Comparison of ENCODE assay signal across 8 mouse cellular contexts in the genomic region with DNA sequence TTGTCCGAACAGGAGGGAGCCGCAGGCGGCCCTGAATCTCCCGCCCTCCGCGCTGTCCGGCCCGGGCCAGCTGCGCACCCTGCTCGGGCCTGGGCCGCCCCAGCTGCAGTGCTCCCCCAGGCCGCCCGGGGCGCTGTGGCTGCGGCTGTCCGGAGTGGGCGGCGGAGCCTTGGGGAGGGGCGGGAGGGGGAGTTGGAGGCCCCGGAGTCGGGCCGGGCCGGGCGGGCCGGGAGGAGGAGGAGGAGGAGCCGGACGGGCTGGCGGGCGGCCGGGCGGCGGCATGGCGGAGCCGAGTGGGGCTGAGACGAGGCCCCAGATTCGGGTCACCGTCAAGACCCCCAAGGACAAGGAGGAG. TPM values are rescaled to one million over a fixed set of nuclear protein-coding genes. Genes with fewer than 3 reads are reported as not detected.
DNase-seq lines count a peak whose midpoint lies in the region; ATAC-seq and TF ChIP-seq lines count a peak whose summit lies in the region.

A gene (plus strand): TSS at position 234 of the 355 bp plus-strand sequence.

- peaks cover 7 to 28% of the 10 kb centered on the region in 2 experiments; a peak in 3 of 4 replicates for H3K4me1 ChIP-seq in CH12.LX (ENCODE audit: control insufficient read depth in 1 of 2, insufficient read depth in 2 of 2)
- peaks cover 29% of the 10 kb centered on the region for H3K4me1 ChIP-seq in forebrain, embryonic 15.5 days
- peaks cover 25% of the 10 kb centered on the region for H3K4me1 ChIP-seq in neural tube, embryonic 14.5 days (ENCODE audit: control insufficient read depth, insufficient read depth, low read length)
- peaks cover 9% of the 10 kb centered on the region for H3K4me1 ChIP-seq in testis, adult 2 months (ENCODE audit: control insufficient read depth, insufficient read depth, low read length)

- TF ChIP-seq CTCF in CH12.LX (conservative IDR thresholded peaks at IDR 0.05 in 1 of 2, IDR thresholded peaks at IDR 0.05 in 1 of 2; ENCODE audit: low read depth in 2 of 2, low read length in 2 of 2) = peak in 1 of 2 experiments; percentile 73; a peak in 2 of 4 replicates
- TF ChIP-seq CTCF in testis, adult 2 months (IDR thresholded peaks at IDR 0.05; ENCODE audit: control insufficient read depth, insufficient read depth, insufficient replicate concordance, low read depth, low read length) = peak; percentile 66

- no peak; the same call in none of the 2 replicates for TF ChIP-seq RAD21 in CH12.LX (IDR thresholded peaks at IDR 0.05; ENCODE audit: low read depth, low read length)

- TF ChIP-seq POLR2A in CH12.LX (IDR thresholded peaks at IDR 0.05; ENCODE audit: low read depth, low read length) = peak; percentile 83
- TF ChIP-seq POLR2A in testis, adult 2 months (IDR thresholded peaks at IDR 0.05; ENCODE audit: control insufficient read depth, low read depth, low read length) = peak; percentile 37; the same call in 1 of the 2 replicates

- H3K27ac ChIP-seq in CH12.LX (ENCODE audit: insufficient read depth, low read depth) = peak within 1 kb of the TSS; percentile 70
- peak within 1 kb of the TSS; percentile 94 for H3K27ac ChIP-seq in forebrain, embryonic 15.5 days (replicated peaks)
- peak within 1 kb of the TSS; percentile 92 for H3K27ac ChIP-seq in neural tube, embryonic 14.5 days (ENCODE audit: low read depth, low read length)
- H3K27ac ChIP-seq in testis, adult 2 months (ENCODE audit: control insufficient read depth, insufficient read depth, low read depth, low read length) = peak within 1 kb of the TSS; percentile 100

- intact Hi-C loops in heart, postnatal 14 days (cut with DNase I) = no loop called here

- in situ Hi-C loops in CH12.LX (cut with MboI; ENCODE audit: low pct_ligation_motif_present, low pct_unique_long_range_greater_than_20kb, low sequenced_read_pairs) = loop anchor here (10.0 kb wide), 1 partner anchor 201 kb away; no protein-coding TSS in a partner anchor

- peak within 1 kb of the TSS; percentile 92 to 97 (median 93) for H3K4me3 ChIP-seq in CH12.LX (replicated peaks in 1 of 3; ENCODE audit: low read depth in 2 of 3, low read length in 2 of 3, poor library complexity in 1 of 3)
- peak within 1 kb of the TSS; percentile 93 for H3K4me3 ChIP-seq in forebrain, embryonic 15.5 days
- peak within 1 kb of the TSS; percentile 52 for H3K4me3 ChIP-seq in neural tube, embryonic 14.5 days (ENCODE audit: low read depth, low read length)
- H3K4me3 ChIP-seq in testis, adult 2 months (ENCODE audit: control insufficient read depth, low read depth, low read length) = peak within 1 kb of the TSS; percentile 92

- peak within 1 kb of the TSS; percentile 82 for H3K4me2 ChIP-seq in CH12.LX (ENCODE audit: insufficient read depth, low read depth, poor library complexity, severe bottlenecking)
- peak within 1 kb of the TSS; percentile 90 for H3K4me2 ChIP-seq in forebrain, embryonic 15.5 days (replicated peaks)
- H3K4me2 ChIP-seq in neural tube, embryonic 14.5 days (ENCODE audit: low read depth, low read length) = peak within 1 kb of the TSS; percentile 86

- dilution Hi-C loops in CH12.LX (cut with MboI; ENCODE audit: extremely low pct_ligation_motif_present, extremely low pct_unique_long_range_greater_than_20kb, low sequenced_read_pairs) = no loop called here

- peaks cover 14% of the 10 kb centered on the region for H3K79me2 ChIP-seq in CH12.LX (replicated peaks; ENCODE audit: control insufficient read depth, extremely low read depth, insufficient read depth, poor library complexity, severe bottlenecking)

- DNase-seq in CH12.LX (ENCODE audit: extremely low read depth) = peak; percentile 78
- DNase-seq in c-Kit-positive CD71-negative TER-119-negative erythroid progenitor cells, embryonic 14.5 days (ENCODE audit: low read depth) = peak; percentile 79
- DNase-seq in heart, postnatal 14 days = peak; percentile 98
- DNase-seq in layer of hippocampus, adult 11-12 months (ENCODE audit: low spot score) = peak; percentile 90
- peak; percentile 89 to 90 for DNase-seq in lung, adult 18-20 months

- ATAC-seq in forebrain, embryonic 15.5 days (replicated peaks) = peak; percentile 84
- peak; percentile 88 for ATAC-seq in neural tube, embryonic 14.5 days (ENCODE audit: low read depth)

- no peak for TF ChIP-seq EP300 in CH12.LX (IDR thresholded peaks at IDR 0.05; ENCODE audit: low read length)

- no peaks in the 10 kb centered on the region for H3K9me3 ChIP-seq in CH12.LX (replicated peaks; ENCODE audit: low read length)
- no peaks in the 10 kb centered on the region for H3K9me3 ChIP-seq in forebrain, embryonic 15.5 days
- no peaks in the 10 kb centered on the region for H3K9me3 ChIP-seq in neural tube, embryonic 14.5 days (ENCODE audit: control insufficient read depth, low read length)

- H3K27me3 ChIP-seq in CH12.LX (replicated peaks) = no peaks in the 10 kb centered on the region
- no peaks in the 10 kb centered on the region for H3K27me3 ChIP-seq in forebrain, embryonic 15.5 days
- no peaks in the 10 kb centered on the region for H3K27me3 ChIP-seq in neural tube, embryonic 14.5 days (ENCODE audit: control insufficient read depth, insufficient read depth, low read length)
- no peaks in the 10 kb centered on the region for H3K27me3 ChIP-seq in testis, adult 2 months (ENCODE audit: control insufficient read depth, insufficient read depth, low read length)

- under 1% methylated on average over 36 of the region's 37 CpGs for WGBS in forebrain, embryonic 15.5 days
- 1% methylated on average over 27 of the region's 37 CpGs for WGBS in neural tube, embryonic 14.5 days

- peak within 1 kb of the TSS; percentile 91 for H3K9ac ChIP-seq in CH12.LX (ENCODE audit: insufficient read depth, low read depth)
- peak within 1 kb of the TSS; percentile 88 for H3K9ac ChIP-seq in forebrain, embryonic 15.5 days (replicated peaks)
- H3K9ac ChIP-seq in neural tube, embryonic 14.5 days (replicated peaks; ENCODE audit: low read depth, low read length) = peak within 1 kb of the TSS; percentile 89

- H3K36me3 ChIP-seq in CH12.LX (replicated peaks in 1 of 2; ENCODE audit: control insufficient read depth in 1 of 2, insufficient read depth in 1 of 2, low read length in 1 of 2) = peaks cover 23 to 47% of the 10 kb centered on the region in 2 experiments
- peaks cover 27% of the 10 kb centered on the region for H3K36me3 ChIP-seq in forebrain, embryonic 15.5 days
- H3K36me3 ChIP-seq in neural tube, embryonic 14.5 days (ENCODE audit: control insufficient read depth, insufficient read depth, low read length) = peaks cover 16% of the 10 kb centered on the region
- H3K36me3 ChIP-seq in testis, adult 2 months (ENCODE audit: control insufficient read depth, insufficient read depth, low read length) = no peaks in the 10 kb centered on the region

TF ChIP-seq in CH12.LX, 34 proteins besides CTCF, POLR2A, EP300 and RAD21 (continues in another document):
- TF ChIP-seq GABPA (IDR thresholded peaks at IDR 0.05; ENCODE audit: insufficient replicate concordance, low read depth, low read length) = no peak
- no peak for TF ChIP-seq TBP (conservative IDR thresholded peaks at IDR 0.05; ENCODE audit: low read depth, low read length)
- no peak for TF ChIP-seq ZKSCAN1 (IDR thresholded peaks at IDR 0.05; ENCODE audit: borderline replicate concordance, low read depth, low read length)
- TF ChIP-seq E2F4 (IDR thresholded peaks at IDR 0.05; ENCODE audit: insufficient replicate concordance, low read depth, low read length) = no peak
- TF ChIP-seq TCF12 (IDR thresholded peaks at IDR 0.05; ENCODE audit: low read depth, low read length) = peak; percentile 81
- TF ChIP-seq HCFC1 (IDR thresholded peaks at IDR 0.05; ENCODE audit: low read depth, low read length) = no peak
- TF ChIP-seq JUND (conservative IDR thresholded peaks at IDR 0.05; ENCODE audit: low read depth, low read length) = no peak
- no peak for TF ChIP-seq CHD2 (IDR thresholded peaks at IDR 0.05; ENCODE audit: low read length)
- TF ChIP-seq MAFK (IDR thresholded peaks at IDR 0.05; ENCODE audit: insufficient replicate concordance, low read length) = no peak
- TF ChIP-seq UBTF (IDR thresholded peaks at IDR 0.05; ENCODE audit: low read depth, low read length) = peak; percentile 60
- TF ChIP-seq MAX (IDR thresholded peaks at IDR 0.05; ENCODE audit: low read length) = no peak
- no peak for TF ChIP-seq JUN (IDR thresholded peaks at IDR 0.05; ENCODE audit: insufficient read depth, low read depth, low read length)
- TF ChIP-seq SMC3 (IDR thresholded peaks at IDR 0.05; ENCODE audit: low read depth, low read length) = peak; percentile 8; the same call in 1 of the 2 replicates
- 0 out of 2 replicates have a peak, but pooled peaks have one; percentile 33 for TF ChIP-seq IRF4 (IDR thresholded peaks at IDR 0.05; ENCODE audit: low read depth, low read length)
- no peak; the same call in 1 of the 2 replicates for TF ChIP-seq MXI1 (IDR thresholded peaks at IDR 0.05; ENCODE audit: low read depth, low read length)
- no peak for TF ChIP-seq USF2 (conservative IDR thresholded peaks at IDR 0.05; ENCODE audit: low read depth, low read length)
- peak; percentile 71 for TF ChIP-seq NRF1 (IDR thresholded peaks at IDR 0.05; ENCODE audit: low read depth, low read length)
- TF ChIP-seq KAT2A (IDR thresholded peaks at IDR 0.05; ENCODE audit: insufficient replicate concordance, low read length) = 0 out of 2 replicates have a peak, but pooled peaks have one; percentile 27
- peak; percentile 73 for TF ChIP-seq ZMIZ1 (IDR thresholded peaks at IDR 0.05; ENCODE audit: low read depth, low read length)
- TF ChIP-seq BHLHE40 (IDR thresholded peaks at IDR 0.05; ENCODE audit: low read depth, low read length) = no peak
- TF ChIP-seq RCOR1 (conservative IDR thresholded peaks at IDR 0.05; ENCODE audit: low read depth, low read length) = no peak
- TF ChIP-seq USF1 (IDR thresholded peaks at IDR 0.05; ENCODE audit: low read depth, low read length) = no peak; the same call in 1 of the 2 replicates
- TF ChIP-seq NELFE (IDR thresholded peaks at IDR 0.05; ENCODE audit: low read depth, low read length) = peak; percentile 73
- no peak for TF ChIP-seq SIN3A (IDR thresholded peaks at IDR 0.05; ENCODE audit: low read length)
- no peak for TF ChIP-seq CHD1 (IDR thresholded peaks at IDR 0.05; ENCODE audit: low read depth, low read length)
- TF ChIP-seq ELF1 (IDR thresholded peaks at IDR 0.05; ENCODE audit: low read depth, low read length) = peak; percentile 45; the same call in 1 of the 2 replicates
- TF ChIP-seq PAX5 (IDR thresholded peaks at IDR 0.05; ENCODE audit: low read length) = no peak

RNA-seq across cellular contexts. Expression of the gene that starts here (rescaled TPM):
- total RNA-seq in CH12.LX (2012; rRNA removed) (39.6 and 47.3 TPM in 2 replicates), CH12.LX (2014; rRNA removed) (22.4 and 22.8 TPM in 2 replicates)
- 55.7 and 62.2 TPM in 2 replicates for polyA plus RNA-seq in CH12.LX (2012; ENCODE audit: insufficient read length, low read depth)
- 45.8 and 47.6 TPM in 2 replicates for polyA plus RNA-seq in forebrain, embryonic 15.5 days (2015; fragmentation: Nextera tagmentation; extraction: Ambion mirVana)
- total RNA-seq in heart, postnatal 14 days (2021) = 10 to 100 TPM; 55.4 to 60.0 TPM
- 43.5 and 44.1 TPM in 2 replicates for polyA plus RNA-seq in neural tube, embryonic 14.5 days (2014; fragmentation: Nextera tagmentation; extraction: Ambion mirVana)
- 51.4 and 55.3 TPM in 2 replicates for polyA plus RNA-seq in testis, adult 2 months (2012; rRNA removed)

Comparison
In these comparisons a context has a peak if more than half of its experiments do, and no peak if none do; other contexts are left out.
1. Peak in every context shown above with its lines: DNase-seq, ATAC-seq, H3K4me3 ChIP-seq and H3K27ac ChIP-seq.